Mouse (Mus musculus): ENCODE data around the gene Drd3. TPM values are rescaled to one million over a fixed set of nuclear protein-coding genes. Genes with fewer than 3 reads are reported as not detected.
A peak's percentile ranks its signal among the peaks of the same experiment; 100 is the strongest.

The Drd3 gene
- total RNA-seq, 2 experiments from 2014 or later: not detected

DNA sequence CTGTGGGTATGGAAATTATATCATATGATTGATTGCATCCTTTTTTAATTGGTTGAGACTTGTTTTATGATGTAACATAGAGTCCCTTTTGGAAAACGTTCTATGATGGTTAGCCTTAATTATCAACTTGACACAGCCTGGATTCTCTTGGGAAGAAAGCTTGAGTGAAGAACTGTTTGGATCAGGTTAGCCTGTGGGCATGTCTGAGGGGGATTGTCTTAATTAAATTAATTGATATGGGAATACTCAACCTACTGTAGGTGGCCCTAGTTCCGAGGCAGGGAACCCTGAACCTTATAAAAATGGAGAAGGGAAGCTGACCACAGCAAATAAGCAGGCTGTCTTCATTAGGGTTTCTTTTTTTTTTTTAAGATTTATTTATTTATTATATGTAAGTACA, 12.9 kb upstream of the Drd3 start:
- no peak for DNase-seq
- TF ChIP-seq CTCF (IDR thresholded peaks at IDR 0.05): no peak
- intact Hi-C loops (cut with DNase I): no loop called here
- Histone ChIP-seq H3K4me3 (no peak overlapping the region), H3K27ac (no peak overlapping the region)

DNA sequence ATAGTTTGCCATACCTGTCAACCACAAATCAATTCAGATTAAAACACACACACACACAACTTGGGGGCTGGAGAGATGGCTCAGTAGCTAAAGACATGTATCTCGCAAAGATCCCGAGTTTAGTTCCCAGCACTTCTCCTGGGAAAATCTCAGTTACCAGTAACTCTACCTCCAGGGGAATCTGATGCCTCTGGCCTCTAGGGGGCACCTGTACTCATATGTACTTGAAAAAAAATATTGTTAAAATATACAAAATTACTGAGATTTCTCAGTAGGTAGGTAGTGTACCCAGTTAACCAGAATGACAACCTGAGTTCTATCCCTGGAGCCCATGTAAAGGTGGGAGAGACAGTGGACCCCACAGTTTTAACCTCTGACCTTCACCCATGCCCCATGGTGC, 5.4 kb upstream of the Drd3 start:
- no peak for DNase-seq
- intact Hi-C loops (cut with DNase I): no loop called here

GRCm38 (mm10) chr16:43752900-43753299, 926 bp upstream of the Drd3 start:
- no peak; the same call in 1 of the 2 replicates for TF ChIP-seq CTCF (IDR thresholded peaks at IDR 0.05)
- H3K27ac ChIP-seq: no peak overlapping the region
- no peak for DNase-seq
- H3K4me3 ChIP-seq: no peak overlapping the region
- intact Hi-C loops (cut with DNase I): no loop called here

More for the DNA sequence above, 5.4 kb upstream of the Drd3 start:
- no peak for TF ChIP-seq CTCF (IDR thresholded peaks at IDR 0.05)
- H3K4me3 ChIP-seq: no peak overlapping the region
- no peak overlapping the region for H3K27ac ChIP-seq

DNA sequence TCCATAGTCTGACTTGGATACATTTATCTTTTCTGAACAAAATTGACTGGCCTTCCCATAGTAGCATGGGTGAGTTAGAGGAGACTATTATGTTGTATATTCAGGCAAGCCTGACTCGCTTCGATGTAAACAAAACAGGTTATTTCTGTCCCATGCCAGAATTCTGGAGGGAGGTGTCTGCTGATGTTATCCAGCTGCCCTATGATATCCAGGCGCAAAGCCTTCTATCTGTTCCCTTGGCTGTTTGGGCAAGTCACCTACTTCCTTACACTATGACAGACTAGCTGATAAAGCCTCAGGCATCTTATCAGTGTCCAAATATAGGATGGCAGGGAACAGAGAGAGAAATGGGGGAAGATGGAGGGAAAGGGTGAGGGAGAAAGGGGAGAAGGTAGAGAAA, 18.5 kb downstream of the Drd3 start:
- no peak for TF ChIP-seq CTCF (IDR thresholded peaks at IDR 0.05)
- Histone ChIP-seq H3K4me3 (no peak overlapping the region), H3K27ac (no peak overlapping the region)
- intact Hi-C loops (cut with DNase I): no loop called here
- no peak for DNase-seq

DNA sequence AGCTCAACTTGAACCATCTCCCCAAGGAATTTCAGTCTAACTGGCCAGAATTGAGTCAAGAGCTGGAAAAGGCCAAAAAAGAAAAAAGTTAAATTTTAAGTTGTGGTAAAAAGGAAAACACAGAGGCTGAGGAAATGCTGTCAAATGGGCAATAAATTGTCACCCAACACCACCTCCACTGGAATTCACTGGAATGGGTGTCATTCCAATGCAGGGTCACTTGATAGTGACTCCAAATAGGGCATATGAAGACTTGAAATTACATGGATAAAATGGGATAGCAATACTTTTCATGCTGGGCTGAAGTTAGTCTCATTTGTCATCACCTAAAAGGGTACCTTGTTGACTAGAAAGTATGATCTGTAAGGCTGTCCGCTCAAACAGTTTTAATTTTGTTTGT, 18.9 kb downstream of the Drd3 start:
- no peak overlapping the region for H3K4me3 ChIP-seq
- intact Hi-C loops (cut with DNase I): no loop called here
- H3K27ac ChIP-seq: no peak overlapping the region
- TF ChIP-seq CTCF (IDR thresholded peaks at IDR 0.05): no peak
- DNase-seq: no peak

DNA sequence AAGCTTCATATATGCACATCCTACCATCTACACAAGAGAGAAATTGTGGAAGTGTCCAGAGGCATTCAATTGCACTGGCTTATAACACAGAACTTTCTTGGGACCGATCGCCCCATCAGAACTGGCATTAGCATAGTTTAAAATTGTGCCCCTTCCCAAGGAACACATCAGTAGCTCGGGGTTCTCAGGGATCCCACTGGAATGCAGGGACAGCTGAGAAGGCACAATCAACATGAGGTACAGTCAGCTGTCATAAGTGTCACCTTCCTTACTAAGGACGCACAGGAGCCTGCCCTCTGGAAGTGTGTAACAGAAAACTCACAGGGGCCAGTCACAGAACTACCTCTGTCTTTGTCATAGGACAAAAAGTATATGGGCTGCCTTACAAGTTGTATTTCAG, 19.7 kb downstream of the Drd3 start:
- H3K27ac ChIP-seq: no peak overlapping the region
- no peak overlapping the region for H3K4me3 ChIP-seq

DNA sequence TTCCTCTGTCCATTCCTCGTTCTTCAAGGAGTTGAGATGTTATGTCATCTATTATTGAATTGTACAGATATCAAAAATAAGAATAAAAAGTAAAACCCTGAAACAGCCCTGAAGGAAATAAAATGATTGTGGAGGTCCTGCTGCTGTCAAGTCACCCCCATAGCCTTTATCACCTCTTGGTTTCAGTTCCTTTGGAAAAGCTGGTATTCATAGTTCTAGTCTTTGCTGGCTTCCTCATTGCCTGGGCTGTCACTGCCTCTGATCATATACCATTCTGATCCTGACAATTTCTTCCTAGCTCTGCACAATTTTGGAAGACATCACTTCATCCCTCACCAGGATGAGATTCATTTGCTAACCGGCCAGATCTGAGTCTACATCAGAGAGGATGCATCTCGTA, 23.1 kb downstream of the Drd3 start:
- no peak overlapping the region for H3K4me3 ChIP-seq
- H3K27ac ChIP-seq: no peak overlapping the region
- DNase-seq: no peak
- TF ChIP-seq CTCF (IDR thresholded peaks at IDR 0.05): no peak
- intact Hi-C loops (cut with DNase I): no loop called here

More for the DNA sequence above, 19.7 kb downstream of the Drd3 start:
- TF ChIP-seq CTCF (IDR thresholded peaks at IDR 0.05): no peak
- no peak for DNase-seq
- intact Hi-C loops (cut with DNase I): no loop called here

DNA sequence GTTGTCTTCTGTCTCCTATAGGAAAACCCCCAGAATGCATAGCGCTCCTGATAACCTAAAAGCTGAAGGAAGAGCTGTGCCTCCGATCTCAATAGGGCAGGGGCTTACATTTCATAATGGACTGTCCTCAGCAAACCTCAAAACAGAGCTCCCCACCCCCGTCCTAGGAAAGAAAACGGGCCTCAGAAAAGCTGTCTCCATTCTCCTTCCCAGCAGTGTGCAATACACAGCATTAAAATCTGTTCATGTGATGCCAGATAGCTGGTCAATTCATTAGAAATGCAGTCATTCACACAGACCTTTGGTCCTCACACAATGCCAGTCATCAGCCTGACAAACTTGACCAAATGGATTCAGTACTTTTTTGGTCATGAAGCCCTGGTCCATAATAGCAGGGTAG, 45.7 kb downstream of the Drd3 start:
- DNase-seq: no peak
- no peak overlapping the region for H3K4me3 ChIP-seq
- TF ChIP-seq CTCF (IDR thresholded peaks at IDR 0.05): no peak
- H3K27ac ChIP-seq: no peak overlapping the region
- intact Hi-C loops (cut with DNase I): no loop called here

- Histone ChIP-seq H3K4me3 (no peak overlapping the region), H3K27ac (no peak overlapping the region)
- intact Hi-C loops (cut with DNase I): loop anchor here (10.0 kb wide), 3 partner anchors 145 to 885 kb away; no protein-coding TSS in a partner anchor
- DNase-seq: no peak
- no peak for TF ChIP-seq CTCF (IDR thresholded peaks at IDR 0.05)
These were observed 46.4 kb downstream of the Drd3 start for GRCm38 (mm10) chr16:43800119-43800721.

- Histone ChIP-seq H3K4me3 (no peak overlapping the region), H3K27ac (peak overlapping the region; percentile 79)
- TF ChIP-seq CTCF (IDR thresholded peaks at IDR 0.05): no peak
- intact Hi-C loops (cut with DNase I): loop anchor here (10.0 kb wide), 3 partner anchors 146 to 886 kb away; no protein-coding TSS in a partner anchor
- DNase-seq: no peak
These were observed 47.3 kb downstream of the Drd3 start for GRCm38 (mm10) chr16:43801137-43801536.

- H3K27ac ChIP-seq: peak overlapping the region; percentile 79
- peak overlapping the region; percentile 73 for H3K4me3 ChIP-seq
- intact Hi-C loops (cut with DNase I): loop anchor here (2.0 to 10.0 kb wide), 4 partner anchors 147 to 1525 kb away; no protein-coding TSS in a partner anchor
- DNase-seq: peak; percentile 82
- TF ChIP-seq CTCF (IDR thresholded peaks at IDR 0.05): peak; percentile 87
These were observed 48.0 kb downstream of the Drd3 start for GRCm38 (mm10) chr16:43801791-43802307.

GRCm38 (mm10) chr16:43802466-43802865, 48.6 kb downstream of the Drd3 start:
- intact Hi-C loops (cut with DNase I): loop anchor here (2.0 to 10.0 kb wide), 4 partner anchors 148 to 1526 kb away; no protein-coding TSS in a partner anchor
- Histone ChIP-seq H3K27ac (no peak overlapping the region), H3K4me3 (no peak overlapping the region)
- DNase-seq: no peak
- TF ChIP-seq CTCF (IDR thresholded peaks at IDR 0.05): no peak

DNA sequence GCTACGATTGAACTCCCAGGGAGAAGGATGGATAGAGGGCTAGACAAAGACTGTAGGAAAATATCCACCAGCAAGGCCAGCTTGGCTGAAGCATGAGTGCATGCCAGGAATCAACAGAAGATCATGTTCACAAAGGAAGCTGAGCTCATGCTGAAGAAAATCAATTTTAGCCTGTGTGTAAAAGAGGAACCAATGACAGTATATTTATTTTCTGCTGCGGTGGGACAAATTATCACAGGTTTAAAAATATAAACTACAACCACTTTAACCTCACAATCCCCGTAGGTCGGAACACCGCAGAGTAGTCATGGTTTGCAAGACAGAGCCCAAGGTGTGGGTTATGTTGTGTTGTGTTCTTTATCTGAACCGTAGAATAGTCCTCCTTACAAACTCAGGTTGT, 50.5 kb downstream of the Drd3 start:
- Histone ChIP-seq H3K4me3 (no peak overlapping the region), H3K27ac (no peak overlapping the region)
- DNase-seq: no peak
- intact Hi-C loops (cut with DNase I): loop anchor here (2.0 to 10.0 kb wide), 4 partner anchors 150 to 968 kb away; no protein-coding TSS in a partner anchor
- TF ChIP-seq CTCF (IDR thresholded peaks at IDR 0.05): no peak

GRCm38 (mm10) chr16:43807048-43807447, 53.2 kb downstream of the Drd3 start:
- DNase-seq: no peak
- Histone ChIP-seq H3K4me3 (no peak overlapping the region), H3K27ac (no peak overlapping the region)
- TF ChIP-seq CTCF (IDR thresholded peaks at IDR 0.05): no peak
- intact Hi-C loops (cut with DNase I): loop anchor here (10.0 kb wide), 3 partner anchors 152 to 892 kb away; no protein-coding TSS in a partner anchor

All from gastrocnemius, adult 2 months (tissue).